ENCODE assay signal across 18 mouse cellular contexts in genomic region chr1:180194048-180194447, GRCm38 (mm10). TPM values are rescaled to one million over a fixed set of nuclear protein-coding genes. Genes with fewer than 3 reads are reported as not detected.
DNase-seq lines count a peak whose midpoint lies in the region; ATAC-seq and TF ChIP-seq lines count a peak whose summit lies in the region.
"Had no signal": no experiment of that assay in that cellular context is flagged by ENCODE, and none has a peak within 500 bp of the region (broad histone marks: within the 10 kb centered on the region; RNA-seq: fewer than 3 reads in every experiment).

No protein-coding gene starts in this region.

- intact Hi-C loops in gastrocnemius, adult 2 months (cut with DNase I), result no loop called here

- WGBS in heart, postnatal 0 days, result 60% methylated on average over 9 of the region's 9 CpGs
- WGBS in liver, postnatal 0 days (ENCODE audit: insufficient replicate concordance), result 80% methylated on average over 9 of the region's 9 CpGs

- TF ChIP-seq RAD21 in CH12.LX (IDR thresholded peaks at IDR 0.05; ENCODE audit: low read depth, low read length), result no peak

- H3K9me3 ChIP-seq in heart, postnatal 0 days (replicated peaks; ENCODE audit: control insufficient read depth, low read length), result no peaks in the 10 kb centered on the region
- peaks cover under 1% of the 10 kb centered on the region for H3K9me3 ChIP-seq in CH12.LX (replicated peaks; ENCODE audit: low read length)
- H3K9me3 ChIP-seq in liver, postnatal 0 days (ENCODE audit: low read length), result no peaks in the 10 kb centered on the region
- H3K9me3 ChIP-seq: embryonic facial prominence, embryonic 13.5 days had no signal

- dilution Hi-C loops in CH12.LX (cut with MboI; ENCODE audit: extremely low pct_ligation_motif_present, extremely low pct_unique_long_range_greater_than_20kb, low sequenced_read_pairs), result no loop called here

- TF ChIP-seq CTCF in gastrocnemius, adult 2 months (IDR thresholded peaks at IDR 0.05), result no peak
- no peak for TF ChIP-seq CTCF in heart, postnatal 0 days (IDR thresholded peaks at IDR 0.05; ENCODE audit: low read depth)
- no peak for TF ChIP-seq CTCF in CH12.LX (conservative IDR thresholded peaks at IDR 0.05 in 1 of 2, IDR thresholded peaks at IDR 0.05 in 1 of 2; ENCODE audit: low read depth in 2 of 2, low read length in 2 of 2)
- no peak for TF ChIP-seq CTCF in liver, postnatal 0 days (IDR thresholded peaks at IDR 0.05; ENCODE audit: low read depth)
- no peak for TF ChIP-seq CTCF in layer of hippocampus, adult 2 months (conservative IDR thresholded peaks at IDR 0.05)

- H3K27ac ChIP-seq in gastrocnemius, adult 2 months, result peak overlapping the region; percentile 99
- H3K27ac ChIP-seq in heart, postnatal 0 days (ENCODE audit: low read depth), result peak overlapping the region; percentile 94
- peak overlapping the region; percentile 80 for H3K27ac ChIP-seq in CH12.LX (ENCODE audit: insufficient read depth, low read depth)
- H3K27ac ChIP-seq in liver, postnatal 0 days (ENCODE audit: low read depth), result peak overlapping the region; percentile 85
- no peak overlapping the region for H3K27ac ChIP-seq in layer of hippocampus, adult 2 months
- H3K27ac ChIP-seq: hindbrain, embryonic 14.5 days had no signal

- ATAC-seq in heart, postnatal 0 days (ENCODE audit: insufficient read depth, low read depth), result no peak
- no peak for ATAC-seq in liver, postnatal 0 days
- ATAC-seq: CD4-positive, CD25-positive, alpha-beta regulatory T cell, adult 4 months; forebrain, embryonic 16.5 days; lung, postnatal 0 days had no signal

- peak overlapping the region; percentile 92 for H3K4me2 ChIP-seq in heart, postnatal 0 days (ENCODE audit: low read depth, low read length)
- H3K4me2 ChIP-seq in CH12.LX (ENCODE audit: insufficient read depth, low read depth, poor library complexity, severe bottlenecking), result peak overlapping the region; percentile 86
- peak overlapping the region; percentile 76 for H3K4me2 ChIP-seq in liver, postnatal 0 days (ENCODE audit: low read depth, low read length)
- H3K4me2 ChIP-seq: hindbrain, embryonic 14.5 days had no signal

- H3K4me3 ChIP-seq in gastrocnemius, adult 2 months, result peak overlapping the region; percentile 82
- peak overlapping the region; percentile 79 for H3K4me3 ChIP-seq in heart, postnatal 0 days (ENCODE audit: low read depth, low read length)
- H3K4me3 ChIP-seq in CH12.LX (replicated peaks in 1 of 3; ENCODE audit: low read depth in 2 of 3, low read length in 2 of 3, poor library complexity in 1 of 3), result peak overlapping the region; percentile 78 to 93 (median 85)
- H3K4me3 ChIP-seq in liver, postnatal 0 days (ENCODE audit: low read depth, low read length), result peak overlapping the region; percentile 62
- H3K4me3 ChIP-seq in layer of hippocampus, adult 2 months, result no peak overlapping the region

- H3K79me2 ChIP-seq in CH12.LX (replicated peaks; ENCODE audit: control insufficient read depth, extremely low read depth, insufficient read depth, poor library complexity, severe bottlenecking), result peaks cover 63% of the 10 kb centered on the region

- peaks cover 21% of the 10 kb centered on the region for H3K4me1 ChIP-seq in heart, postnatal 0 days (ENCODE audit: control insufficient read depth, insufficient read depth)
- peaks cover 11 to 52% of the 10 kb centered on the region in 2 experiments for H3K4me1 ChIP-seq in CH12.LX (ENCODE audit: control insufficient read depth in 1 of 2, insufficient read depth in 2 of 2)
- peaks cover 40% of the 10 kb centered on the region for H3K4me1 ChIP-seq in liver, postnatal 0 days (ENCODE audit: insufficient read depth)

- TF ChIP-seq POLR2A in CH12.LX (IDR thresholded peaks at IDR 0.05; ENCODE audit: low read depth, low read length), result no peak

- H3K9ac ChIP-seq in heart, postnatal 0 days (replicated peaks; ENCODE audit: low read depth, low read length), result peak overlapping the region; percentile 80
- peak overlapping the region; percentile 74 for H3K9ac ChIP-seq in CH12.LX (ENCODE audit: insufficient read depth, low read depth)
- no peak overlapping the region for H3K9ac ChIP-seq in liver, postnatal 0 days (replicated peaks)
- H3K9ac ChIP-seq: embryonic facial prominence, embryonic 13.5 days; hindbrain, embryonic 14.5 days had no signal

- TF ChIP-seq EP300 in heart, postnatal 0 days (IDR thresholded peaks at IDR 0.05; ENCODE audit: low read depth), result no peak
- TF ChIP-seq EP300 in CH12.LX (IDR thresholded peaks at IDR 0.05; ENCODE audit: low read length), result no peak; the same call in 1 of the 2 replicates
- no peak for TF ChIP-seq EP300 in liver, postnatal 0 days (IDR thresholded peaks at IDR 0.05; ENCODE audit: low read depth)

- H3K27me3 ChIP-seq in heart, postnatal 0 days (ENCODE audit: control insufficient read depth, insufficient read depth, low read length), result no peaks in the 10 kb centered on the region
- no peaks in the 10 kb centered on the region for H3K27me3 ChIP-seq in CH12.LX (replicated peaks)
- H3K27me3 ChIP-seq in liver, postnatal 0 days (ENCODE audit: insufficient read depth, low read length), result no peaks in the 10 kb centered on the region

- in situ Hi-C loops in CH12.LX (cut with MboI; ENCODE audit: low pct_ligation_motif_present, low pct_unique_long_range_greater_than_20kb, low sequenced_read_pairs), result no loop called here

- no peaks in the 10 kb centered on the region for H3K36me3 ChIP-seq in heart, postnatal 0 days (replicated peaks; ENCODE audit: control insufficient read depth, insufficient read depth, low read length)
- H3K36me3 ChIP-seq in CH12.LX (replicated peaks in 1 of 2; ENCODE audit: control insufficient read depth in 1 of 2, insufficient read depth in 1 of 2, low read length in 1 of 2), result peaks cover 7 to 24% of the 10 kb centered on the region in 2 experiments
- no peaks in the 10 kb centered on the region for H3K36me3 ChIP-seq in liver, postnatal 0 days (replicated peaks; ENCODE audit: insufficient read depth, low read length)
- H3K36me3 ChIP-seq: embryonic facial prominence, embryonic 13.5 days had no signal

- no peak for DNase-seq in gastrocnemius, adult 2 months
- no peak for DNase-seq in gastrocnemius, adult 8-10 months (ENCODE audit: low spot score in 2 of 2)
- no peak for DNase-seq in heart, postnatal 0 days (ENCODE audit: low spot score)
- no peak for DNase-seq in heart, adult 8-10 months (ENCODE audit: low spot score)
- no peak for DNase-seq in CH12.LX (ENCODE audit: extremely low read depth)
- no peak for DNase-seq in liver, postnatal 0 days
- DNase-seq in adrenal gland, adult 2 months, result no peak
- DNase-seq in layer of hippocampus, adult 2 months (ENCODE audit: low spot score in 2 of 2), result no peak
- DNase-seq: adrenal gland, postnatal 36 days; cerebellum, adult 9-10 months; kidney, adult 18-20 months; kidney, postnatal 25 days; thymus, postnatal 4 days had no signal

TF ChIP-seq in CH12.LX, 34 proteins besides CTCF, POLR2A, EP300 and RAD21 (continues in another document):
- no peak for TF ChIP-seq CHD1 (IDR thresholded peaks at IDR 0.05; ENCODE audit: low read depth, low read length)
- no peak for TF ChIP-seq KAT2A (IDR thresholded peaks at IDR 0.05; ENCODE audit: insufficient replicate concordance, low read length)
- no peak for TF ChIP-seq RCOR1 (conservative IDR thresholded peaks at IDR 0.05; ENCODE audit: low read depth, low read length)
- TF ChIP-seq MXI1 (IDR thresholded peaks at IDR 0.05; ENCODE audit: low read depth, low read length), result peak; percentile 65
- TF ChIP-seq IRF4 (IDR thresholded peaks at IDR 0.05; ENCODE audit: low read depth, low read length), result no peak; the same call in 1 of the 2 replicates
- no peak for TF ChIP-seq USF2 (conservative IDR thresholded peaks at IDR 0.05; ENCODE audit: low read depth, low read length)
- peak; percentile 34; the same call in 1 of the 2 replicates for TF ChIP-seq MAX (IDR thresholded peaks at IDR 0.05; ENCODE audit: low read length)
- TF ChIP-seq UBTF (IDR thresholded peaks at IDR 0.05; ENCODE audit: low read depth, low read length), result no peak
- TF ChIP-seq MEF2A (IDR thresholded peaks at IDR 0.05; ENCODE audit: borderline replicate concordance, low read depth, low read length), result no peak
- no peak for TF ChIP-seq NELFE (IDR thresholded peaks at IDR 0.05; ENCODE audit: low read depth, low read length)
- no peak for TF ChIP-seq TCF12 (IDR thresholded peaks at IDR 0.05; ENCODE audit: low read depth, low read length)
- no peak for TF ChIP-seq E2F4 (IDR thresholded peaks at IDR 0.05; ENCODE audit: insufficient replicate concordance, low read depth, low read length)
- TF ChIP-seq ZMIZ1 (IDR thresholded peaks at IDR 0.05; ENCODE audit: low read depth, low read length), result no peak
- TF ChIP-seq SIN3A (IDR thresholded peaks at IDR 0.05; ENCODE audit: low read length), result peak; percentile 66
- TF ChIP-seq ZKSCAN1 (IDR thresholded peaks at IDR 0.05; ENCODE audit: borderline replicate concordance, low read depth, low read length), result no peak
- TF ChIP-seq POLR2AphosphoS2 (IDR thresholded peaks at IDR 0.05; ENCODE audit: low read depth, low read length), result no peak
- TF ChIP-seq GABPA (IDR thresholded peaks at IDR 0.05; ENCODE audit: insufficient replicate concordance, low read depth, low read length), result no peak
- TF ChIP-seq USF1 (IDR thresholded peaks at IDR 0.05; ENCODE audit: low read depth, low read length), result no peak
- TF ChIP-seq CHD2 (IDR thresholded peaks at IDR 0.05; ENCODE audit: low read length), result no peak
- TF ChIP-seq HCFC1 (IDR thresholded peaks at IDR 0.05; ENCODE audit: low read depth, low read length), result no peak
- TF ChIP-seq MAFK (IDR thresholded peaks at IDR 0.05; ENCODE audit: insufficient replicate concordance, low read length), result no peak
- no peak for TF ChIP-seq MAZ (IDR thresholded peaks at IDR 0.05; ENCODE audit: low read depth, low read length)
- TF ChIP-seq JUN (IDR thresholded peaks at IDR 0.05; ENCODE audit: insufficient read depth, low read depth, low read length), result no peak

RNA-seq across cellular contexts. Expression of gene Coq8a, which starts 5.4 kb away (rescaled TPM):
- 1,000 to 10,000 TPM in 1 of 2 experiments, 100 to 1,000 TPM in 1; 633 to 1,638 TPM for total RNA-seq in gastrocnemius, adult 2 months (2021)
- total RNA-seq in gastrocnemius, adult 8-10 months (2022), result 1,000 to 10,000 TPM in 2 of 4 experiments, 100 to 1,000 TPM in 2; 819 to 1,131 (median 992) TPM
- total RNA-seq in heart, postnatal 0 days (2014; rRNA removed; ENCODE audit: low replicate concordance), result 148 and 166 TPM in 2 replicates
- 226 and 231 TPM in 2 replicates for polyA plus RNA-seq in heart, postnatal 0 days (2015; fragmentation: Nextera tagmentation; extraction: Ambion mirVana)
- total RNA-seq in heart, adult 8-10 months (2022), result 1,000 to 10,000 TPM in 1 of 4 experiments, 100 to 1,000 TPM in 3; 923 to 1,131 (median 957) TPM
- total RNA-seq in CH12.LX (2012; rRNA removed) (74.0 and 88.1 TPM in 2 replicates), CH12.LX (2014; rRNA removed) (73.4 and 84.6 TPM in 2 replicates)
- 237 and 248 TPM in 2 replicates for polyA plus RNA-seq in CH12.LX (2012; ENCODE audit: insufficient read length, low read depth)
- 36.6 and 49.7 TPM in 2 replicates for polyA plus RNA-seq in liver, postnatal 0 days (2015; fragmentation: Nextera tagmentation; extraction: Ambion mirVana)
- 100 to 1,000 TPM; 290 to 315 TPM for total RNA-seq in adrenal gland, adult 2 months (2021)
- polyA plus RNA-seq in adrenal gland, adult 2 months (2012; rRNA removed), result 141 and 188 TPM in 2 replicates
- 10 to 100 TPM; 56.1 to 65.6 TPM for total RNA-seq in layer of hippocampus, adult 2 months (2021)
